Mouse (Mus musculus): ENCODE measurements around the gene Runx1. TPM values are rescaled to one million over a fixed set of nuclear protein-coding genes. Genes with fewer than 3 reads are reported as not detected.

The Runx1 gene
- polyA plus RNA-seq, 1 experiment, result 4.3 TPM

- Histone ChIP-seq H3K4me1 (ENCODE audit: control insufficient read depth) (peaks cover 12% of the 10 kb centered on the region), H3K9me3 (ENCODE audit: control insufficient read depth, low read length) (peaks cover 6% of the 10 kb centered on the region), H3K4me3 (replicated peaks) (no peak overlapping the region), H3K27me3 (ENCODE audit: control insufficient read depth) (no peaks in the 10 kb centered on the region), H3K36me3 (ENCODE audit: control insufficient read depth) (peaks cover 4% of the 10 kb centered on the region)
- no peak for TF ChIP-seq TAL1 (IDR thresholded peaks at IDR 0.05; ENCODE audit: low read length)
- TF ChIP-seq GATA1 (IDR thresholded peaks at IDR 0.05; ENCODE audit: low read length), result no peak
Measured at GRCm38 (mm10) chr16:92778096-92778780, 47.7 kb downstream of the Runx1 start.

- no peak for TF ChIP-seq TAL1 (IDR thresholded peaks at IDR 0.05; ENCODE audit: low read length)
- no peak for TF ChIP-seq GATA1 (IDR thresholded peaks at IDR 0.05; ENCODE audit: low read length)
- peaks cover 5% of the 10 kb centered on the region for H3K36me3 ChIP-seq (ENCODE audit: control insufficient read depth)
- H3K27me3 ChIP-seq (ENCODE audit: control insufficient read depth), result no peaks in the 10 kb centered on the region
- no peak overlapping the region for H3K4me3 ChIP-seq (replicated peaks)
- no peaks in the 10 kb centered on the region for H3K9me3 ChIP-seq (ENCODE audit: control insufficient read depth, low read length)
- peaks cover 37% of the 10 kb centered on the region for H3K4me1 ChIP-seq (ENCODE audit: control insufficient read depth)
Measured at GRCm38 (mm10) chr16:92767862-92768261, 58.1 kb downstream of the Runx1 start.

GRCm38 (mm10) chr16:92767423-92767822 lies 58.5 kb downstream of the Runx1 start:
- Histone ChIP-seq H3K36me3 (ENCODE audit: control insufficient read depth) (peaks cover 7% of the 10 kb centered on the region), H3K9me3 (ENCODE audit: control insufficient read depth, low read length) (no peaks in the 10 kb centered on the region), H3K27me3 (ENCODE audit: control insufficient read depth) (no peaks in the 10 kb centered on the region), H3K4me1 (ENCODE audit: control insufficient read depth) (peaks cover 41% of the 10 kb centered on the region), H3K4me3 (replicated peaks) (no peak overlapping the region)
- TF ChIP-seq TAL1 (IDR thresholded peaks at IDR 0.05; ENCODE audit: low read length), result no peak
- no peak for TF ChIP-seq GATA1 (IDR thresholded peaks at IDR 0.05; ENCODE audit: low read length)

GRCm38 (mm10) chr16:92764741-92765396 lies 61.1 kb downstream of the Runx1 start:
- no peaks in the 10 kb centered on the region for H3K9me3 ChIP-seq (ENCODE audit: control insufficient read depth, low read length)
- peak overlapping the region; percentile 39 for H3K4me3 ChIP-seq (replicated peaks)
- TF ChIP-seq GATA1 (IDR thresholded peaks at IDR 0.05; ENCODE audit: low read length) (no peak; the same call in 1 of the 2 replicates), TAL1 (IDR thresholded peaks at IDR 0.05; ENCODE audit: low read length) (peak; percentile 37; the same call in 2 of the 3 replicates)
- H3K4me1 ChIP-seq (ENCODE audit: control insufficient read depth), result peaks cover 58% of the 10 kb centered on the region
- no peaks in the 10 kb centered on the region for H3K27me3 ChIP-seq (ENCODE audit: control insufficient read depth)
- peaks cover 10% of the 10 kb centered on the region for H3K36me3 ChIP-seq (ENCODE audit: control insufficient read depth)

GRCm38 (mm10) chr16:92763666-92764065 lies 62.3 kb downstream of the Runx1 start:
- Histone ChIP-seq H3K36me3 (ENCODE audit: control insufficient read depth) (peaks cover 10% of the 10 kb centered on the region), H3K9me3 (ENCODE audit: control insufficient read depth, low read length) (no peaks in the 10 kb centered on the region), H3K27me3 (ENCODE audit: control insufficient read depth) (no peaks in the 10 kb centered on the region), H3K4me3 (replicated peaks) (no peak overlapping the region), H3K4me1 (ENCODE audit: control insufficient read depth) (peaks cover 62% of the 10 kb centered on the region)
- TF ChIP-seq TAL1 (IDR thresholded peaks at IDR 0.05; ENCODE audit: low read length) (no peak), GATA1 (IDR thresholded peaks at IDR 0.05; ENCODE audit: low read length) (no peak)

- no peaks in the 10 kb centered on the region for H3K9me3 ChIP-seq (ENCODE audit: control insufficient read depth, low read length)
- TF ChIP-seq TAL1 (IDR thresholded peaks at IDR 0.05; ENCODE audit: low read length), result no peak
- no peak for TF ChIP-seq GATA1 (IDR thresholded peaks at IDR 0.05; ENCODE audit: low read length)
- H3K4me3 ChIP-seq (replicated peaks), result no peak overlapping the region
- peaks cover 71% of the 10 kb centered on the region for H3K4me1 ChIP-seq (ENCODE audit: control insufficient read depth)
- H3K36me3 ChIP-seq (ENCODE audit: control insufficient read depth), result peaks cover 10% of the 10 kb centered on the region
- no peaks in the 10 kb centered on the region for H3K27me3 ChIP-seq (ENCODE audit: control insufficient read depth)
Measured at GRCm38 (mm10) chr16:92761968-92762521, 63.9 kb downstream of the Runx1 start.

- H3K4me3 ChIP-seq (replicated peaks), result no peak overlapping the region
- H3K9me3 ChIP-seq (ENCODE audit: control insufficient read depth, low read length), result no peaks in the 10 kb centered on the region
- no peaks in the 10 kb centered on the region for H3K27me3 ChIP-seq (ENCODE audit: control insufficient read depth)
- H3K36me3 ChIP-seq (ENCODE audit: control insufficient read depth), result peaks cover 5% of the 10 kb centered on the region
- H3K4me1 ChIP-seq (ENCODE audit: control insufficient read depth), result peaks cover 64% of the 10 kb centered on the region
- TF ChIP-seq TAL1 (IDR thresholded peaks at IDR 0.05; ENCODE audit: low read length) (no peak), GATA1 (IDR thresholded peaks at IDR 0.05; ENCODE audit: low read length) (no peak)
Measured at GRCm38 (mm10) chr16:92760091-92760490, 65.9 kb downstream of the Runx1 start.

GRCm38 (mm10) chr16:92757564-92757963 lies 68.4 kb downstream of the Runx1 start:
- TF ChIP-seq GATA1 (IDR thresholded peaks at IDR 0.05; ENCODE audit: low read length), result no peak
- TF ChIP-seq TAL1 (IDR thresholded peaks at IDR 0.05; ENCODE audit: low read length), result no peak
- peaks cover 59% of the 10 kb centered on the region for H3K4me1 ChIP-seq (ENCODE audit: control insufficient read depth)
- H3K36me3 ChIP-seq (ENCODE audit: control insufficient read depth), result peaks cover 2% of the 10 kb centered on the region; the same call in 1 of the 2 replicates
- no peaks in the 10 kb centered on the region for H3K9me3 ChIP-seq (ENCODE audit: control insufficient read depth, low read length)
- no peaks in the 10 kb centered on the region for H3K27me3 ChIP-seq (ENCODE audit: control insufficient read depth)
- H3K4me3 ChIP-seq (replicated peaks), result no peak overlapping the region

GRCm38 (mm10) chr16:92753944-92754343 lies 72.0 kb downstream of the Runx1 start:
- Histone ChIP-seq H3K4me3 (replicated peaks) (no peak overlapping the region), H3K4me1 (ENCODE audit: control insufficient read depth) (peaks cover 41% of the 10 kb centered on the region), H3K36me3 (ENCODE audit: control insufficient read depth) (no peaks in the 10 kb centered on the region; the same call in 1 of the 2 replicates), H3K9me3 (ENCODE audit: control insufficient read depth, low read length) (no peaks in the 10 kb centered on the region), H3K27me3 (ENCODE audit: control insufficient read depth) (no peaks in the 10 kb centered on the region)
- no peak for TF ChIP-seq TAL1 (IDR thresholded peaks at IDR 0.05; ENCODE audit: low read length)
- no peak for TF ChIP-seq GATA1 (IDR thresholded peaks at IDR 0.05; ENCODE audit: low read length)

Data from erythroblast, embryonic 14.5 days (primary cell).